Mouse (Mus musculus): ENCODE data around the gene Phlda1.

GRCm38 (mm10) chr10:111459874-111460273 is 46.2 kb upstream of the Phlda1 start:
- TF ChIP-seq CTCF (IDR thresholded peaks at IDR 0.05; ENCODE audit: extremely low read depth, insufficient read depth, low read length) (no peak), POLR2A (IDR thresholded peaks at IDR 0.05; ENCODE audit: extremely low read depth, insufficient read depth, low read length) (no peak)
